Mouse (Mus musculus) G1E-ER4 (cell line): ENCODE results near the gene Galnt3. TPM values are rescaled to one million over a fixed set of nuclear protein-coding genes. Genes with fewer than 3 reads are reported as not detected.

ENCODE experiments used
- GATA1 ChIP-seq: IDR thresholded peaks from one replicate; pipeline ENCODE4 v1.8.0; 2012; ENCODE audit warnings: low read length, inconsistent platforms
- polyA plus RNA-seq: library from polyadenylated mRNA; stranded (reverse); fragments of >175 nt; gene quantifications from 2 replicates; pipeline ENCODE4 v1.2.3, GENCODE M21; 2012

Galnt3 gene
- not detected in 2 replicates for polyA plus RNA-seq

DNA sequence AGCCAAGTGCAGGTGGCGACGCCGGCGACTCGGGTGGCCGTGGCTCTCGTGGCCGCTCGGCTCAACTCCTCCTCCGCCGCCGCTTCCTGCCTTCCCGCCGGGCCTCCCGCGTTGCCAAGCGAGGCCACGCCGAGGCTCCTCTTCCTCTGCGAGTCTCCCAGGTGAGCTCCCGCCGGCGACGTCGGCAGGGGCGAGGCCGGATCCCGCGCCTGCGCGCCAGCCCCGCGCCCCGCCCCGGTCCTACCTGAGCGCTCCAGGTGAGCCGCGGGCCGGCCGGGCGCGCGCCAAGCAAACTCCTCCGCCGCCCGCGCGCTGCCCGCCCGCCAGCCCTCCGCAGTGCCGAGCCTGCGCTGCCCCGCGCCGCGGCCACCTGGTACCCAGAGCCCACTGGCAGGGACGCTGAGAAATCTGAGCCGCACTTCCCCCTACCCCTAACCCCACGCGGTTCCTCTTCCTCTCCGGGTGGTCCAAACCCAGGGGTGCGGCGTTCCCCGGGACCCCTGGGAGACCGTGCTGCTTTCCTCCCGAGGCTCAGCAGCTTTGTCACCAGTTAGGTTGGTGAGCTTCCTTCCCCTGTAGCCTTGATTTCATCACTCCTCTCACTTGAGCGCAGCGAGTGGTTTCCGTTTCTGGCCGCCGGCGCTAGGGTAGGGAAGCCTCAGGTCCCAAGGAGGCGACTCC is at the start of gene Galnt3:
Galnt3 (minus strand) TSS at position 404 of the 681 bp plus-strand sequence.
- TF ChIP-seq GATA1, result no peak

DNA sequence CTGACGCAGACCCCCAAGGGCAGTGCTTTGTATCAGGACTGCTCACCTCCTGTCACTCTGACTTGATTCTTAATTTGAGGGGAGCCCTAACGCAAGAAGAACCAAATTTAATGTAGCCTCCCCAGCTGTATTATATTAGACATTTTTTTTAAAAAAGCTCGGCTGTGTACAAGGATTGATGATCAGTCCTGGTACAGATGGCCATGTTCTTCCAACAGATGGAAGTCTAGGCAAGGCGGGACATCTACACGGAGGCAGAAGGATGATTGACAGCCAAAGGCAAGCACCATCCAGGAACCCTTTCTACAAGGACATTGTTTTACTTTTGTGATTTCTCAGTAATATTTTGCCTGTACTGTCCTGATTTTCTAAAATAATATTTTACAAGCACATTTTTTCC is 48.3 kb upstream of the Galnt3 start:
- TF ChIP-seq GATA1, result no peak

DNA sequence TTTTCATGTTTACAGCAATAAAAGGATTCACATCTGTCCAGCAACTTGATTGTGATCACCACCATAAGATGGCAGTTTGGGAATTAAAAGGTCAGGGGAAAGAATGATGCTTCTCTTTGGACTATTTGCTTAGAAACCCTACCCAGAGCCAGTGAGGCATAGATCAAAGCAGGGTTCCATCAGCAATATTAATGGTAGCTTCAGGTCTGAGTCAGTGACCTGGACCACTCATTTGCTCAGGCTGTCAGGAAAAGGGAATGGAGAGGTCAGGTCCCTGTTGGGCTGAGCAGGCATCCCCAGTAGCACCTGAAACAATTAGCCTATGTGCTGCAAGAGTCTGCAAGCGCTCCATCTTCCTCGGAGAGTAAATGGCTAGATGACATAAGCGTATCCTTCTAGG is 46.8 kb upstream of the Galnt3 start:
- TF ChIP-seq GATA1, result no peak

DNA sequence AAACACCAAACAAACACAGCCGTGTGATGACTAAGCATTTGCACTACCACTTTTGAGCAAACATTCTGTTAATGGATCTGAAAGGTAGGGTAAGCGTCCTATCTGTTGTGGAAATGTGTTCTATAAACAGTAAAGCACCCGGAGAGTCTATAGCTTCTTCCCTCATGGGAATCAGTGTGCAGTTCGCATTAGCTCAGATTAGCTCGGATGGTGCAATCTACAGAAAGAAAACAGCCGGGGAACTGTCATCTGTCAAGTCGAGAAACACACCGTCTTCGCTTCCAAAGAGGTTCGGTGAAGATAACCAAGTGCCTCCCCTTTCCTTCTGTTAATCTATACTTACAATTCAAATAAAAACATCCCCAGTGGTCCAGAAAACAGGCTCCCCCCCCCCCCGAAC is 45.9 kb upstream of the Galnt3 start:
- TF ChIP-seq GATA1, result no peak

DNA sequence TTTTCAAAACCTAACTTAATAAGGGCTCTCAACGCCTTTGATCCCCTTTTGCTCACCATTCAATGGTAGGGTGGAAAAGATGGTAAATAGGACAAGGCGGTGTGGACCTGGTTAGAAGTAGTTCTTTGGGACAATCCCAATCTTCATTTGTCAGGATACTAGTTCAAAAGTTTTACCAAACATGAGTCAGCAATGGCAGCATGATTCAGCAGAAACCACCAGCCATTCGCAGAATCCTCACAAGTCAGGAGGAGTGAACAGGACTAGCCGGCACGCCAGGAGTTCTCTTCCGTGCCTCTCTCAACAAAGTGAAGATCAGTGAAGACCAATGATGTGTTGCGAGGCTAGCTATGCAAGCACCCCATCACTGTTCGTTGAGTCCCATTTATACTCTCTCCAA is 40.2 kb upstream of the Galnt3 start:
- TF ChIP-seq GATA1, result no peak

DNA sequence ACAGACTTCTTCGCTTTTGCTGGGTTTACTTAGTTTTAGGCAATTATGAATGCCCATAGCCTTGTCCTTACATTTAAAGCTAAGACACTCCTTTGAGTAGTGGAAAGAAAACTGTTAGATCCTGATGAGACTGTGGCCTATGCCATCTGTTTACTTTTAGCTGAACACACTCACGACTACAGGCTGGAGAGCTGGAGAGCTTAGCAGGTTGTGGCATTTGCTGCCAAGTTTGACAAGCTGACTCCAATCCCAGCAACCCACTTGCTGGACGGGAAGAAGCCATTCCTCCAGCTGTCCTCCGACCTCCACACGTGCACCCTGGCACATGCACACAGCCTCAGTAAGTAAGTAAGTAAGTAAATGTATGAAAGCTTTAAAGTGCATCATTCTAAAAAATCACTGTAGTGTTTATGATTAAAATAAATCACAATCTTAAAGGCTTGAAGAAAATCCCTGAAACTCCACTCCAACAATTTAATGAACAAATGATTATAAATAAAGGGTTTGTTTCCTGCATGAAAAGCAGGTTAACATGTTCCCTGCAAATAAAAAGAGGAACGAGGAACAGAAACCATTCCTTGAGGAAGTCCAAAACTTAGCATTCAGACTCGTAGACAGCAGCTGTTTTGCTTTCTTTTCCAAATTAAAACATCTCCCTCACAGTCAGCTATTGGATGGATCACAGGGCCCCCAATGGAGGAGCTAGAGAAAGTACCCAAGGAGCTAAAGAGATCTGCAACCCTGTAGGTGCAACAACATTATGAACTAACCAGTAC is 33.5 kb upstream of the Galnt3 start:
- TF ChIP-seq GATA1, result no peak

DNA sequence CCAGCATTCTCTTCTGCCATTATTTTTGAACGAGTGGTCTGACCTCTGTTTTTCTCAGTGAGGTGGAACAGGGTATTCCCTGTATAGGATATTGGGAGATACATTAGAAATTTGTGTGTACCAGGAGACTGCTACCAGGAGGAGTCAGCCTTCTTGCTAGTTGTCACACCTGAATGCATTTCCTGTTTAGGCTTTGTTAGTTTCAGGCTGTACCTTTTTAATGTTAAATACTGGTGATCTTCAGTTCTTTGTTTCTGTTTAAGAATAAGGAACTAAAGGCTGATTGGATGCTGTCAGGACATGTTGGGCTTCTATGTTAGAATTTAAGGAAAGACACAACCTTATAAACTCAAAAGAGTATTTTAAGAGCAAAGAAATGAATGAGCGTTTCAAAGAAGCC is 26.6 kb upstream of the Galnt3 start:
- no peak for TF ChIP-seq GATA1

DNA sequence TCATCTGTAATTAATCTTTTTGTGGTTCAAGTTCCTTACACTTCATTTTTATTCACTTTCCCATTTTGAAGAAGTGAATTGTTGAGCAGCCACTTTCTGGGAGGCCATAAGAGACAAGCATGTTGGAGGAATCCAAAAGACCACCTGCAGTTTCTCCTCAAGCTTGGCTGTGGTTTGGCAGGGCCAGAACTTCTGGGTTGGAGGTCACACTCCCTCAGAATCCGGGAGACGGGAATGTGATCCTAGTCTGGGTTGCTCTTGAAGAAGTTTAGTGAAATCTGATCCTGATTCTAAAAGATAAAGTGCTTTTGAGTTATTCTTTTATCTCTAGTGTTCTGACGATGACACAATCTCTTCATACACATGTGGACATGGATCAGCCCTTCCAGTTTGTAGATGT is 25.7 kb upstream of the Galnt3 start:
- no peak for TF ChIP-seq GATA1

DNA sequence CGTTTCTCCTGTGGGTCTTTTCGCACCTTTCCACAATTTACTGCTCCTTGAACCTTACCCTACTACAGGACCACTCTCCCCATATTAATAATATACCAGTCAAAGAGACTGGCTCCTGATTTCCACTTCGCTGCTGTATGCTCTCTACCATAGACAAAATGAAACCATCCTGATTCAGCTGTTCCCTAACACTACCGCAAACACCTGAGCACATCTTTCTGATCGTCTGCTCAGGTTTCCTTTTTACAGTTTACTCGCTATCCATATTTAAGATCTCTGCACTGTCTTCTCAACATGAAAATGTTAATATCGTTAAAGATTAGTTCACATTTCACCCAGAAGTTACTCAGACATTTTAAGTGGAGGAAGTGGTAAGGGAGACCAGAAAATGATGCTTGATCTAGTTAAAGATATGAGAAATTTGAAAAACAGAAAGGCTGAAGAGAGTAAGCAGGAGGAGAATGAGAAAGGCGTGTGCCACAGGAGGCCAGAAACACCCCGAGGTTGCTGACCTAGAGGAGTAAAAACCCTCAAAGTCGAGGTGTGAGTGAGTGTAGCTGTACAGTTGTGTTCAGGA is 23.9 kb upstream of the Galnt3 start:
- TF ChIP-seq GATA1, result no peak

DNA sequence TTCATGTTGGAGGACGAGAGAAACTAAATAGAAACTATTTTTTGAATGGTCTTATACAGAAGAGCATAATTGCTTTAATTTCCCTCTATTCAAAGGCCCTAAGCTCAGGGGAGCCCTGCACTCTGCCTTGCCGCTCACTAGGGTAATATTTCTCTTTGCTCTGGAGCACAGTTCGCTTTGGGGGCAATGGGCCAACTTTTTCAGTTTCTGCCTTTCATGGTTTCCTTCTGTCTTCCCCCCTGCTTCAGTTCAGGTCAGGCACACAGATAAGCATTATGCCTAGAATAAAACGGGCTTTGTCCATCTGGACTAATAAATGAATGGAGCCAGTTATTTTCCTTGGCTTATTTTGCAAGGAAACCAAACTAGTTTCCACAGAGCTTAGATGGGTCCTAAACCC is 21.7 kb upstream of the Galnt3 start:
- no peak for TF ChIP-seq GATA1

DNA sequence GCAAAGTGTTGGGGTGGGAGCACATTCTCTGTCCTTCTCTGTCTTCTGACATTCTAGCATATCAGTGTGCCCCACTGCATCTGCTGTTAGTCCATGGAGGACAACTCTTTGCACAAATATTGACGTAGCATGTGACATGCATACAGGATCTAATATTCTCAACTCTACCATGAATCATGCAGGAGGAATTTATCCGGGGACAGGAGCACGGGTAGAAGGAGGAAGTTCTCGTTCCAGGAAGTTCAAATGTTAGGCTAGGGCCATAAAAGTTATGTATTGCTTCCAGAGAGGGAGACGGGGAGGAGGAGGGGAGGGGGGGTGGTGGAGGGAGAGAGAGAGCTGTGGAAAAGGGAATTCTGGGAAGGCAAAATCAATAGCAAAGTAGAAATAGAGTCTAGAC is 20.0 kb upstream of the Galnt3 start:
- TF ChIP-seq GATA1, result no peak

DNA sequence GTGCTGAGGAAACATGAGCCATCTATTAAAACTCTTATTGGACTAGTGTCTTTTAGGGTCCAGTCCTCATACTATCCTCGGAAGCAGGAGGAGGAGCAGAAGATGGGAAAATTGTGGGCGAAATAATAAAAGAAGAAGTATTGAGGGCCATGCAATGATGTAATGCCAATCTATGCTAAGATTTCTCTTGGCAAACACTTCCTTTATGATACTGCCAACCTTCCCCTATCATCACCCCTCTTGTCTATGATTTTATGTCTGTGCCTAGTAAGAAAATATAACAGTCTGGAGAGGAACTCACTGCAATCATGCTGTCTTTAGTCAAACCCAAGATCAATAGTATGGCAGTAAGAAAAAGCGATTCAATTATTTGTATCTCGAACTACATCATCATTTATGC is 18.5 kb upstream of the Galnt3 start:
- no peak for TF ChIP-seq GATA1

DNA sequence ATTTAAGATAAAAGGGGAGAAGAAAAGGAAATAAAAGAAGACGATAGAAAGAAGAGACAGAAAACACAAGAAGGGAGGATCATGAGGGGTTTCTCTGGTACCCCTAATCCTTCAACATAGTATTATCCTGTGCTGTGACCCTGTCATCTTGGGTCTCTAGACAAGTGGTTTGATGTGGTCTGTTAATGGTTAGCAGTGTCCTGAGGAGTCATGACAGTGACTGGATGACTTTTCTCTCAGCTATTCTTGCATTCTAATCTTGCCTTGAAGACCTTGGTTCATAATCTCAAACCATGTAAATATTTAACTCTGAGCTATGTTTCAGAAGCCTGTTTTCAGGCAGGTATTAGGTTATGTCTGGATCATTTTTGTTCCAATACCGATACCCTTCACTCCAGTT is 17.9 kb upstream of the Galnt3 start:
- TF ChIP-seq GATA1, result no peak

DNA sequence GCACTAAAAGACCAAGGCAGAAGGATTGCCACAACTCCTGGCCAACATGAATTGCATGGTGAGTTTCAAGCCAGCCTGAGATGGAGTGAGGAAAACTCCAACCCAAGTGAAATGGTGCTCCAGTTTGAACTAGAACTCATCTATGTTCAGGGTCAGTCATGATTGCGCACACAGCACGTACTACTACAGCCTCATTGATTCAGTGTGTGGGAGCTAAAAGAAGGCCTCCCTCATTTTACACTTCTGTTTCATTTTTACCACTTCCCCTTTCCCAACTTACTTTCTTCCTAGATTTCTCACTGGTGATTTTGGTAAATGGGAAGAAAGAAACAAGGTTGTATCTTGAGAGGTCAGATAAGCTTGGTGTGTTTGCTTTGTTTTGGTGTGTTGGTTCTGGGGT is 17.5 kb upstream of the Galnt3 start:
- no peak for TF ChIP-seq GATA1

DNA sequence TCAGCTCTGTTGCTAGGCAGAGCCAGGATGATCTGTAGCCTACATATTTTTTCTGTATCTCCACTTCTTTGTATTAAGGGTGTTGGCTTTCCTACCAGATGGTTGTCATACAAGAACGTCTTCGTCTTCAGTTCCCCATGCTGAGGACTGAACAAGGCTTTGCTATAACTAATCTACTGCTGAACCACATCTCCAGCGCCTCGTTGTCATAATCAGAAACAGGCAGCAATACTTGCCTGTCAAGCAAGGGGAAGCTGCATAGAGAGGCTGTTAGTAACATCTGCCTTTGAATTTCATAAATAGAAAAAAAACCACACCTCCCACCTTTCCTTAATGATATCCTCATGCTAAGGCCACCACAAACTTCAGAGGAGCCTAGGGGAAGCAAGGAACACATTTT is 15.5 kb upstream of the Galnt3 start:
- no peak for TF ChIP-seq GATA1

DNA sequence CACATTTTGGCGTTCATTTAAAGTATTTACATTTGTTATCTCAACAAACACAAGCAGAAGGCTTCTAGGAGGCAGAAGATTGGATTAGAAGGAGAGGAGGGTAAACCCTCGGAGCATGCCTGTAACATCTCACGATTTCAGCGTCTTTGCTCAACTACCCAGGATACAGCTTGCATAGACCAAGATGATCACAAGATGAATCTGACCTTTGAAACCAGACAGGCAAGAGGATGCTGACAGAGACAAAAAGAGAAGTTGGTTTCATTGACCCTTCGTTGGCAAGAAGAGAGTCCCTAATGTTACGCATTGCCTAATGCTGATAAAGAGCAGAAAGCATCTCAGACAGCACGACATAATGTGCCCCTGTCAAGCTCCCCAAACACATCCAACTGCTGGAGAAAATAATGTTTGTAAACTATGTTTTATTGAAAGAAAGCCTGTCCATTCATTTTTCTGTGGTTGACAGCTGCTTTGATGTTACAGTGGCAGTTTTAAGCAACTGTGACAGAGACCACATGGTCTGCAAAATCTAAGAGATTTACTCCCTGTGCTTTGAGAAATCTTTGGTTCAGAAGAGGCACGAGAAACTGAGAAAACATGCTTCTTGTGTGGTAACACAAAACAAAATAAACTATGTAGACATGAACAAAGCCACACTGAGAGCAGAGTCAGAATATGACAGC is 7.2 kb upstream of the Galnt3 start:
- no peak for TF ChIP-seq GATA1

DNA sequence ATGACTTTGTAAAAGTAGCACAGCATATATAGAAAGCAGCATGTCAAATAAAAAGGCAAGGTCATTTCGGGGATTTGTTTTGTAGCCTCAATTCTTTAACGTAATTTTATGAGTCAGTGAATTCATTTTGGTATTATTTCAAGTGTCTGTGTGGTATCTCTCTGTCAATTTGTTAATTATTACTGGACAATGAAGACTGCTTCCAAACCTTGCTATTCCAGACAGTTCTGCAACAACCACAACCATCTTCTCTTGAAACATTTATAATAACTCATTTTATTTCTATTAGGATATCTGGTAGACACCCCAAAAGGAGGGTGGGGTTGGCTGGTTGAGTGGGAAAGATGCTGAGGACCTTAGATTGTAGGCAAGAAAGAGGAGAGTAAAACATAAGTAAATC is 4.1 kb upstream of the Galnt3 start:
- TF ChIP-seq GATA1, result no peak
